Mouse (Mus musculus) macrophage (primary cell): ENCODE measurements at regions not wholly inside any gene's neighbourhood (a gene's known extent, or its start where the extent isn't known, plus 50 kb on each side); places are given as distances from the start of the nearest gene placed in this dataset.
A peak's percentile ranks its signal among the peaks of the same experiment; 100 is the strongest.

ENCODE experiments used
- H3K27ac ChIP-seq: fragments of 350-480 bp; formaldehyde crosslinking; 2 replicates; pipeline ENCODE4 v1.9.0; 2021
- H3K36me3 ChIP-seq: fragments of 350-480 bp; formaldehyde crosslinking; 2 replicates; pipeline ENCODE4 v1.9.0; 2021; ENCODE audit errors: inconsistent target
- H3K4me3 ChIP-seq: fragments of 350-480 bp; formaldehyde crosslinking; 2 replicates; pipeline ENCODE4 v1.9.0; 2021; ENCODE audit errors: inconsistent target
- H3K79me2 ChIP-seq: fragments of 350-480 bp; formaldehyde crosslinking; 2 replicates; pipeline ENCODE4 v1.9.0; 2021; ENCODE audit errors: inconsistent target
- WGBS: methylation state at CpG from one replicate; pipeline ENCODE4 v1.1.7; 2026; ENCODE audit warnings: inconsistent platforms; ENCODE audit not compliant: missing documents; 5-methylcytosine and 5-hydroxymethylcytosine counted together

GRCm38 (mm10) chr3:61188662-61189061 lies 172.8 kb upstream of the Rap2b start:
- H3K79me2 ChIP-seq = no peaks in the 10 kb centered on the region
- no peak overlapping the region for H3K27ac ChIP-seq
- no peaks in the 10 kb centered on the region for H3K36me3 ChIP-seq
- H3K4me3 ChIP-seq = no peak overlapping the region

GRCm38 (mm10) chr3:61216562-61216961 lies 144.9 kb upstream of the Rap2b start:
- H3K79me2 ChIP-seq = no peaks in the 10 kb centered on the region
- H3K4me3 ChIP-seq = no peak overlapping the region
- H3K36me3 ChIP-seq = no peaks in the 10 kb centered on the region
- 14% methylated on average over 4 of the region's 4 CpGs for WGBS
- H3K27ac ChIP-seq = no peak overlapping the region

- no peak overlapping the region for H3K4me3 ChIP-seq
- H3K27ac ChIP-seq = no peak overlapping the region
- no peaks in the 10 kb centered on the region for H3K36me3 ChIP-seq
- H3K79me2 ChIP-seq = no peaks in the 10 kb centered on the region
Measured at GRCm38 (mm10) chr3:61224505-61224904, 136.9 kb upstream of the Rap2b start.

GRCm38 (mm10) chr3:61225054-61225453 lies 136.4 kb upstream of the Rap2b start:
- Histone ChIP-seq H3K36me3 (no peaks in the 10 kb centered on the region), H3K79me2 (no peaks in the 10 kb centered on the region), H3K4me3 (no peak overlapping the region), H3K27ac (no peak overlapping the region)

- no peak overlapping the region for H3K27ac ChIP-seq
- H3K36me3 ChIP-seq = no peaks in the 10 kb centered on the region
- 4% methylated on average over 5 of the region's 5 CpGs for WGBS
- no peak overlapping the region for H3K4me3 ChIP-seq
- H3K79me2 ChIP-seq = no peaks in the 10 kb centered on the region
Measured at GRCm38 (mm10) chr3:61241380-61241779, 120.1 kb upstream of the Rap2b start.

- Histone ChIP-seq H3K79me2 (no peaks in the 10 kb centered on the region), H3K4me3 (no peak overlapping the region), H3K36me3 (no peaks in the 10 kb centered on the region), H3K27ac (no peak overlapping the region)
- WGBS = 27% methylated on average over 6 of the region's 6 CpGs
Measured at GRCm38 (mm10) chr3:61243876-61244527, 117.4 kb upstream of the Rap2b start.

- H3K36me3 ChIP-seq = no peaks in the 10 kb centered on the region
- H3K4me3 ChIP-seq = no peak overlapping the region
- WGBS = 88% methylated on average over 4 of the region's 4 CpGs
- H3K79me2 ChIP-seq = no peaks in the 10 kb centered on the region
- H3K27ac ChIP-seq = no peak overlapping the region
Measured at GRCm38 (mm10) chr3:61246429-61246828, 115.0 kb upstream of the Rap2b start.

GRCm38 (mm10) chr3:61247344-61247743 lies 114.1 kb upstream of the Rap2b start:
- Histone ChIP-seq H3K27ac (no peak overlapping the region), H3K4me3 (no peak overlapping the region), H3K36me3 (no peaks in the 10 kb centered on the region), H3K79me2 (no peaks in the 10 kb centered on the region)
- WGBS = no CpG with 5 or more reads among the region's 1 CpGs

- Histone ChIP-seq H3K27ac (no peak overlapping the region), H3K36me3 (no peaks in the 10 kb centered on the region), H3K79me2 (no peaks in the 10 kb centered on the region), H3K4me3 (no peak overlapping the region)
- WGBS = 65% methylated on average over 4 of the region's 4 CpGs
Measured at GRCm38 (mm10) chr3:61255232-61255631, 106.2 kb upstream of the Rap2b start.

GRCm38 (mm10) chr3:61255643-61256042 lies 105.8 kb upstream of the Rap2b start:
- H3K36me3 ChIP-seq = no peaks in the 10 kb centered on the region
- no peaks in the 10 kb centered on the region for H3K79me2 ChIP-seq
- H3K4me3 ChIP-seq = no peak overlapping the region
- H3K27ac ChIP-seq = no peak overlapping the region
- 100% methylated on average over 2 of the region's 2 CpGs for WGBS

- H3K4me3 ChIP-seq = no peak overlapping the region
- no peaks in the 10 kb centered on the region for H3K79me2 ChIP-seq
- H3K36me3 ChIP-seq = no peaks in the 10 kb centered on the region
- WGBS = 72% methylated on average over 5 of the region's 5 CpGs
- no peak overlapping the region for H3K27ac ChIP-seq
Measured at GRCm38 (mm10) chr3:61268453-61269335, 92.7 kb upstream of the Rap2b start.

- Histone ChIP-seq H3K4me3 (no peak overlapping the region), H3K36me3 (no peaks in the 10 kb centered on the region), H3K79me2 (no peaks in the 10 kb centered on the region), H3K27ac (no peak overlapping the region)
- 93% methylated on average over 10 of the region's 10 CpGs for WGBS
Measured at GRCm38 (mm10) chr3:61285924-61286520, 75.4 kb upstream of the Rap2b start.

GRCm38 (mm10) chr3:61288195-61288594 lies 73.2 kb upstream of the Rap2b start:
- Histone ChIP-seq H3K79me2 (no peaks in the 10 kb centered on the region), H3K27ac (no peak overlapping the region), H3K36me3 (no peaks in the 10 kb centered on the region), H3K4me3 (no peak overlapping the region)
- 100% methylated on average over 1 of the region's 1 CpGs for WGBS

GRCm38 (mm10) chr3:61294855-61295254 lies 66.6 kb upstream of the Rap2b start:
- Histone ChIP-seq H3K79me2 (no peaks in the 10 kb centered on the region), H3K36me3 (no peaks in the 10 kb centered on the region), H3K27ac (peak overlapping the region; percentile 68), H3K4me3 (no peak overlapping the region)
- WGBS = 11% methylated on average over 6 of the region's 6 CpGs

GRCm38 (mm10) chr3:61297290-61297689 lies 64.1 kb upstream of the Rap2b start:
- H3K4me3 ChIP-seq = no peak overlapping the region
- H3K27ac ChIP-seq = no peak overlapping the region
- no peaks in the 10 kb centered on the region for H3K79me2 ChIP-seq
- no peaks in the 10 kb centered on the region for H3K36me3 ChIP-seq
- WGBS = 93% methylated on average over 2 of the region's 3 CpGs
